Mouse (Mus musculus): ENCODE measurements at regions not wholly inside any gene's neighbourhood (a gene's known extent, or its start where the extent isn't known, plus 50 kb on each side); places are given as distances from the start of the nearest gene placed in this dataset.

GRCm38 (mm10) chr8:79587258-79587657 lies 52.2 kb upstream of the Otud4 start:
- DNase-seq (ENCODE audit: low read depth, low spot score): peak; percentile 61

GRCm38 (mm10) chr8:79584966-79585365 lies 54.5 kb upstream of the Otud4 start:
- peak; percentile 68 for DNase-seq (ENCODE audit: low read depth, low spot score)

GRCm38 (mm10) chr8:79583326-79583725 lies 56.1 kb upstream of the Otud4 start:
- peak; percentile 23 for DNase-seq (ENCODE audit: low read depth, low spot score)

GRCm38 (mm10) chr8:79582195-79582594 lies 57.2 kb upstream of the Otud4 start:
- DNase-seq (ENCODE audit: low read depth, low spot score): no peak

- no peak for DNase-seq (ENCODE audit: low read depth, low spot score)
Observed at GRCm38 (mm10) chr8:79576086-79576485, 63.3 kb upstream of the Otud4 start.

GRCm38 (mm10) chr8:79575175-79575734 lies 64.2 kb upstream of the Otud4 start:
- no peak for DNase-seq (ENCODE audit: low read depth, low spot score)

- DNase-seq (ENCODE audit: low read depth, low spot score): no peak
Observed at GRCm38 (mm10) chr8:79573491-79573890, 65.9 kb upstream of the Otud4 start.

GRCm38 (mm10) chr8:79572526-79572925 lies 66.9 kb upstream of the Otud4 start:
- no peak for DNase-seq (ENCODE audit: low read depth, low spot score)

- no peak for DNase-seq (ENCODE audit: low read depth, low spot score)
Observed at GRCm38 (mm10) chr8:79563101-79563500, 76.3 kb upstream of the Otud4 start.

- DNase-seq (ENCODE audit: low read depth, low spot score): peak; percentile 10
Observed at GRCm38 (mm10) chr8:79562669-79563068, 76.7 kb upstream of the Otud4 start.

GRCm38 (mm10) chr8:79562071-79562581 lies 77.3 kb upstream of the Otud4 start:
- no peak for DNase-seq (ENCODE audit: low read depth, low spot score)

GRCm38 (mm10) chr8:79561269-79562063 lies 78.0 kb upstream of the Otud4 start:
- DNase-seq (ENCODE audit: low read depth, low spot score): no peak

GRCm38 (mm10) chr8:79559516-79559915 lies 79.9 kb upstream of the Otud4 start:
- no peak for DNase-seq (ENCODE audit: low read depth, low spot score)

GRCm38 (mm10) chr8:79554311-79554710 lies 85.1 kb upstream of the Otud4 start:
- no peak for DNase-seq (ENCODE audit: low read depth, low spot score)

GRCm38 (mm10) chr8:79550151-79550550 lies 89.3 kb upstream of the Otud4 start:
- no peak for DNase-seq (ENCODE audit: low read depth, low spot score)

- no peak for DNase-seq (ENCODE audit: low read depth, low spot score)
Observed at GRCm38 (mm10) chr8:79548156-79548555, 91.3 kb upstream of the Otud4 start.

- DNase-seq (ENCODE audit: low read depth, low spot score): no peak
Observed at GRCm38 (mm10) chr8:79545866-79546373, 93.5 kb upstream of the Otud4 start.

GRCm38 (mm10) chr8:79542461-79542860 lies 97.0 kb upstream of the Otud4 start:
- DNase-seq (ENCODE audit: low read depth, low spot score): no peak

GRCm38 (mm10) chr8:79540053-79540452 lies 99.4 kb upstream of the Otud4 start:
- DNase-seq (ENCODE audit: low read depth, low spot score): no peak

- no peak for DNase-seq (ENCODE audit: low read depth, low spot score)
Observed at GRCm38 (mm10) chr8:79534271-79534889, 105.0 kb upstream of the Otud4 start.

GRCm38 (mm10) chr8:79529556-79529955 lies 109.9 kb upstream of the Otud4 start:
- peak; percentile 46 for DNase-seq (ENCODE audit: low read depth, low spot score)

GRCm38 (mm10) chr8:79522040-79522439 lies 117.4 kb upstream of the Otud4 start:
- peak; percentile 36 for DNase-seq (ENCODE audit: low read depth, low spot score)

Measured in A20 (cell line).